Mouse (Mus musculus) mature B cell (primary cell): ENCODE data around the gene Thrsp.
"Not testable (repeated sequence)": the region's sequence is repeated elsewhere in the genome, so short reads cannot be mapped to it uniquely, and the experiment has no call there.

Experiments
- in situ Hi-C: fragments of 300-500 bp; cut with MboI; formaldehyde crosslinking; loops from 2 replicates; pipeline ENCODE4 v1.14.3; 2019

Gene Thrsp

GRCm38 (mm10) chr7:97416906-97417777 lies at the start of gene Thrsp:
Gene Thrsp, minus strand, starts transcription at chr7:97417730.
- in situ Hi-C loops = no loop called here

GRCm38 (mm10) chr7:97455577-97455976 lies 38.0 kb upstream of the Thrsp start:
- in situ Hi-C loops = no loop called here

- in situ Hi-C loops = no loop called here
Measured at GRCm38 (mm10) chr7:97454795-97455194, 37.3 kb upstream of the Thrsp start.

- in situ Hi-C loops = no loop called here
Measured at GRCm38 (mm10) chr7:97453141-97453921, 35.8 kb upstream of the Thrsp start.

- in situ Hi-C loops = no loop called here
Measured at GRCm38 (mm10) chr7:97452196-97452595, 34.7 kb upstream of the Thrsp start.

- in situ Hi-C loops = not testable (repeated sequence)
Measured at GRCm38 (mm10) chr7:97451023-97451422, 33.5 kb upstream of the Thrsp start, which contains the start of gene Kctd14. Gene Kctd14, plus strand, starts transcription at chr7:97451323.

- in situ Hi-C loops = no loop called here
Measured at GRCm38 (mm10) chr7:97447050-97447531, 29.6 kb upstream of the Thrsp start.

GRCm38 (mm10) chr7:97446171-97446925 lies 28.8 kb upstream of the Thrsp start:
- in situ Hi-C loops = no loop called here

- in situ Hi-C loops = no loop called here
Measured at GRCm38 (mm10) chr7:97438986-97439385, 21.5 kb upstream of the Thrsp start.

- in situ Hi-C loops = no loop called here
Measured at GRCm38 (mm10) chr7:97434517-97434916, 17.0 kb upstream of the Thrsp start.

- in situ Hi-C loops = not testable (repeated sequence)
Measured at GRCm38 (mm10) chr7:97433517-97433916, 16.0 kb upstream of the Thrsp start.

- in situ Hi-C loops = loop anchor here (5.0 to 10.0 kb wide), 2 partner anchors 53 to 245 kb away; partner anchors contain the start of gene Ints4
Measured at GRCm38 (mm10) chr7:97429705-97430104, 12.2 kb upstream of the Thrsp start.

- in situ Hi-C loops = loop anchor here (5.0 to 10.0 kb wide), 2 partner anchors 54 to 247 kb away; partner anchors contain the start of gene Ints4
Measured at GRCm38 (mm10) chr7:97427778-97428420, 10.4 kb upstream of the Thrsp start.

- in situ Hi-C loops = loop anchor here (5.0 to 10.0 kb wide), 2 partner anchors 55 to 248 kb away; partner anchors contain the start of gene Ints4
Measured at GRCm38 (mm10) chr7:97427296-97427695, 9.8 kb upstream of the Thrsp start.

GRCm38 (mm10) chr7:97426566-97426965 lies 9.0 kb upstream of the Thrsp start:
- in situ Hi-C loops = loop anchor here (5.0 to 10.0 kb wide), 2 partner anchors 56 to 248 kb away; partner anchors contain the start of gene Ints4

- in situ Hi-C loops = loop anchor here (5.0 to 10.0 kb wide), 2 partner anchors 58 to 250 kb away; partner anchors contain the start of gene Ints4
Measured at GRCm38 (mm10) chr7:97424621-97425245, 7.2 kb upstream of the Thrsp start.

- in situ Hi-C loops = loop anchor here (10.0 kb wide), 1 partner anchor 251 kb away; no protein-coding TSS in a partner anchor
Measured at GRCm38 (mm10) chr7:97423754-97424153, 6.2 kb upstream of the Thrsp start.

- in situ Hi-C loops = loop anchor here (10.0 kb wide), 1 partner anchor 254 kb away; no protein-coding TSS in a partner anchor
Measured at GRCm38 (mm10) chr7:97420958-97421651, 3.6 kb upstream of the Thrsp start.

- in situ Hi-C loops = loop anchor here (10.0 kb wide), 1 partner anchor 254 kb away; no protein-coding TSS in a partner anchor
Measured at GRCm38 (mm10) chr7:97420406-97420805, 2.9 kb upstream of the Thrsp start.
